Mouse (Mus musculus) heart, embryonic 10.5 days (tissue): Measurements from ENCODE around the gene Fam43b. TPM values are rescaled to one million over a fixed set of nuclear protein-coding genes. Genes with fewer than 3 reads are reported as not detected.

Experiments
- DNase-seq: peaks from one replicate; pipeline ENCODE4 v3.0.0-alpha.2; 2017; ENCODE audit warnings: low spot score
- H3K27ac ChIP-seq: fragments of 300-500 bp; sonication (generic); 2 replicates; pipeline ENCODE4 v1.5.1; 2016; ENCODE audit warnings: mild to moderate bottlenecking
- H3K27me3 ChIP-seq: fragments of 300-500 bp; sonication (generic); 2 replicates; pipeline ENCODE4 v1.6.1; 2016; ENCODE audit warnings: mild to moderate bottlenecking; ENCODE audit not compliant: poor library complexity, insufficient read depth, severe bottlenecking
- H3K36me3 ChIP-seq: fragments of 300-500 bp; sonication (generic); 2 replicates; pipeline ENCODE4 v1.6.1; 2016; ENCODE audit warnings: mild to moderate bottlenecking, moderate library complexity
- H3K4me1 ChIP-seq: fragments of 300-500 bp; sonication (generic); 2 replicates; pipeline ENCODE4 v1.6.1; 2016; ENCODE audit warnings: mild to moderate bottlenecking
- H3K4me3 ChIP-seq: fragments of 300-500 bp; sonication (generic); 2 replicates; pipeline ENCODE4 v1.5.1; 2016; ENCODE audit warnings: mild to moderate bottlenecking, moderate library complexity
- H3K9me3 ChIP-seq: fragments of 300-500 bp; sonication (generic); 2 replicates; pipeline ENCODE4 v1.6.1; 2016; ENCODE audit warnings: mild to moderate bottlenecking, moderate library complexity
- WGBS: fragments of 180-500 bp; shearing (Covaris S2); methylation state at CpG from one replicate; pipeline ENCODE4 v1.1.7; 2016; 5-methylcytosine and 5-hydroxymethylcytosine counted together
- polyA plus RNA-seq: library from polyadenylated mRNA; unstranded; fragments of >200 nt; fragmentation: Nextera tagmentation; extraction: Ambion mirVana; gene quantifications from 2 replicates; pipeline ENCODE4 v1.2.1, GENCODE M21; 2016

Fam43b gene
- polyA plus RNA-seq, 1 experiment from 2014 or later = 0.16 TPM

- DNase-seq = no peak
- 74% methylated on average over 8 of the region's 8 CpGs for WGBS
- Histone ChIP-seq H3K4me3 (no peak overlapping the region), H3K9me3 (no peaks in the 10 kb centered on the region), H3K4me1 (no peaks in the 10 kb centered on the region), H3K36me3 (no peaks in the 10 kb centered on the region), H3K27me3 (peaks cover 6% of the 10 kb centered on the region), H3K27ac (no peak overlapping the region)
Measured at GRCm38 (mm10) chr4:138356141-138356540, 40.2 kb downstream of the Fam43b start.

GRCm38 (mm10) chr4:138355496-138355895, 40.8 kb downstream of the Fam43b start:
- Histone ChIP-seq H3K4me3 (no peak overlapping the region), H3K27ac (no peak overlapping the region), H3K36me3 (no peaks in the 10 kb centered on the region), H3K9me3 (no peaks in the 10 kb centered on the region), H3K27me3 (peaks cover under 1% of the 10 kb centered on the region), H3K4me1 (no peaks in the 10 kb centered on the region)
- WGBS = 70% methylated on average over 2 of the region's 2 CpGs
- DNase-seq = no peak

- WGBS = 77% methylated on average over 10 of the region's 10 CpGs
- Histone ChIP-seq H3K4me3 (no peak overlapping the region), H3K27ac (no peak overlapping the region)
Measured at GRCm38 (mm10) chr4:138353438-138354171, 42.7 kb downstream of the Fam43b start.

GRCm38 (mm10) chr4:138352692-138353091, 43.6 kb downstream of the Fam43b start:
- Histone ChIP-seq H3K9me3 (no peaks in the 10 kb centered on the region), H3K36me3 (no peaks in the 10 kb centered on the region), H3K4me1 (no peaks in the 10 kb centered on the region), H3K27ac (no peak overlapping the region), H3K27me3 (peaks cover 9% of the 10 kb centered on the region; the same call in 1 of the 2 replicates), H3K4me3 (no peak overlapping the region)
- 80% methylated on average over 6 of the region's 6 CpGs for WGBS
- DNase-seq = no peak

More at GRCm38 (mm10) chr4:138353438-138354171, 42.7 kb downstream of the Fam43b start:
- Histone ChIP-seq H3K36me3 (no peaks in the 10 kb centered on the region), H3K4me1 (no peaks in the 10 kb centered on the region), H3K9me3 (no peaks in the 10 kb centered on the region), H3K27me3 (peaks cover under 1% of the 10 kb centered on the region; the same call in 1 of the 2 replicates)
- no peak for DNase-seq

DNA sequence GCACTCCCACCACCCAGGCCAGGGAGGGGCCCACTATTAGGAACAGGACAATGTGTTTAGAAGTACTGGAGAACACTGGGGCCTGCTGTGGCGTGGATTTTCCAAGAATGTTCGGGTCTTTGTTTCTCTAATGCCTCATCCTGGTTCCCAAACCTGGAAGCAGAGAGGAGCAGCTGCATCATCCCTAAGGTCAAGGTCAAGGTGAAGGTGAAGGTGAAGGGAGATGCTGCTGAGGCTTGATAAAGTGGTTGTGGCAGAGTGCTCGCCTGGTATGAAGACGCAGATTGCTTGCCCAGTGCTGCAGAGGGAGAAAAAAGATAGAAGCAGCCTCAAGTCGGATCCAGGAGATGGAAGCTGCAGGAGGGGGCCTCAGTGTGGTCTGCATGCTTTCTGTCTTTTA, 44.5 kb downstream of the Fam43b start:
- DNase-seq = no peak

DNA sequence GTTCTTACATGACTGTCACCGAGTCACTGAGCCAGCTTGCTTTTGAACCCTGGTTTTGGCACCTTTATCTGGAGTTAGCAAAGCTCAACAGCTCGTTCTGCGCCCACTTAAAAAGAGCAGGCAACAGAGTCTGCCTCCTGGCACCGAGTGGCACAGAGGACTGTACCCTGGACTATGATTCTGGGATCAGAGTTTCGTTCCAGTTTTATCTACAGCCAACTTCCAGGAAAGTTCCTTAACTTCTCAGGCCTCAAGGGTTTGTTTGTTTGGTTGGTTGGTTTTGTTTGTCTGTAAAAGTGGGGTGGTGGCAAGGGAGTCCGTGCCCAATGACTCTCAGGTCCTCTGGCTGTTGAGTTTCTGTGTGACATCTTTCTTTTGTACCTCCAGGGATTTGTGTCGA, 47.6 kb downstream of the Fam43b start:
- peaks cover 1% of the 10 kb centered on the region for H3K4me1 ChIP-seq
- no peaks in the 10 kb centered on the region for H3K9me3 ChIP-seq
- 70% methylated on average over 7 of the region's 7 CpGs for WGBS
- DNase-seq = no peak
- H3K27ac ChIP-seq = no peak overlapping the region
- no peaks in the 10 kb centered on the region for H3K36me3 ChIP-seq
- no peak overlapping the region for H3K4me3 ChIP-seq
- peaks cover 9% of the 10 kb centered on the region; the same call in 1 of the 2 replicates for H3K27me3 ChIP-seq

More for the DNA sequence above, 44.5 kb downstream of the Fam43b start:
- Histone ChIP-seq H3K27ac (no peak overlapping the region), H3K4me1 (no peaks in the 10 kb centered on the region), H3K9me3 (no peaks in the 10 kb centered on the region), H3K36me3 (no peaks in the 10 kb centered on the region), H3K4me3 (no peak overlapping the region), H3K27me3 (peaks cover 9% of the 10 kb centered on the region; the same call in 1 of the 2 replicates)
- WGBS = 78% methylated on average over 5 of the region's 5 CpGs

GRCm38 (mm10) chr4:138347280-138347679, 49.0 kb downstream of the Fam43b start:
- no peaks in the 10 kb centered on the region for H3K9me3 ChIP-seq
- no peaks in the 10 kb centered on the region for H3K36me3 ChIP-seq
- H3K4me1 ChIP-seq = peaks cover 13% of the 10 kb centered on the region
- peaks cover 9% of the 10 kb centered on the region; the same call in 1 of the 2 replicates for H3K27me3 ChIP-seq
- no peak overlapping the region for H3K4me3 ChIP-seq
- DNase-seq = no peak
- no peak overlapping the region for H3K27ac ChIP-seq
- 83% methylated on average over 1 of the region's 1 CpGs for WGBS

DNA sequence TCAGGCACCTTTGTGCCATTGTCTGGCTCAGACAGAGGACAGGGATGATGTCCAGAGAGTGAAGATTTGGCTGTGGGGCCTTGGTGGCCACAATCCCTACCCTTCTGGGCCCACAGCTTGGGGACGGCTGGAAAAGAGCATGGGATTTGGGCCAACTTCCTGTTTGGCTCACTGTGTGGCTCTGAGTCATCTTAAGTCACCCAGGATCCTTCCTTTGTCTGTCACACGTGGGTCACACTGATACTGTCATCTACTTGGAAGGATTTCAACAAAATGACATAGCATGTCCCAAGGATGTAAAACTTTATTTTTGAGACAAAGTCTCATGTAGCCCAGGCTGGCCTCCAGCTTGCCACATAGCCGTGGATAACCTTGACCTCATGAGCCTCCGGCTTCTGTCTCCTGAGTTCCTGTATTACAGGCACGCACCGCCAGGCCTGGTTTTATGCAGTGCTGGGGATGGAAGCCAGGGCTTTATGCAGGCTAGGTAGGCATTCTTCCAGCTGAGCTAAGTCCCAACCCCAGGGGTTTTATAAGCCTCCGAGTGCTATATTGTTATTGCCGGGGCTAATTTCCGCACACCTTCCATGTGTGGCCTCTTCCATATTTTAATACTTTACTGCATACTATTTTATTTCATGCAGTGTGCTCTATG, 51.3 kb downstream of the Fam43b start:
- no peaks in the 10 kb centered on the region for H3K36me3 ChIP-seq
- peaks cover 9% of the 10 kb centered on the region; the same call in 1 of the 2 replicates for H3K27me3 ChIP-seq
- H3K27ac ChIP-seq = no peak overlapping the region
- H3K4me3 ChIP-seq = no peak overlapping the region
- DNase-seq = no peak
- H3K4me1 ChIP-seq = peaks cover 17% of the 10 kb centered on the region
- H3K9me3 ChIP-seq = no peaks in the 10 kb centered on the region
- WGBS = 78% methylated on average over 9 of the region's 9 CpGs

Other genes starting within 250 kb of the Fam43b start
- gene Hp1bp3, start 180.2 kb downstream of the Fam43b start, polyA plus RNA-seq = 90.6 and 104 TPM in 2 replicates
- gene Sh2d5, start 146.1 kb downstream of the Fam43b start, polyA plus RNA-seq = 0.65 and 0.89 TPM in 2 replicates
- gene Kif17, start 146.1 kb downstream of the Fam43b start, polyA plus RNA-seq = 0.60 and 0.64 TPM in 2 replicates
- gene Ddost, start 91.8 kb downstream of the Fam43b start, polyA plus RNA-seq = 340 and 349 TPM in 2 replicates
- gene Pink1, start 70.2 kb downstream of the Fam43b start, polyA plus RNA-seq = 27.8 and 42.2 TPM in 2 replicates
- gene Cda, start 28.5 kb downstream of the Fam43b start, polyA plus RNA-seq = 4.5 and 5.2 TPM in 2 replicates
- 22.2 and 24.9 TPM in 2 replicates for gene Mul1, start 38.1 kb upstream of the Fam43b start, polyA plus RNA-seq
- gene Camk2n1, start 57.8 kb upstream of the Fam43b start, polyA plus RNA-seq = 0.38 and 0.70 TPM in 2 replicates
- 0.01 and 0.14 TPM in 2 replicates for gene Vwa5b1, start 239.4 kb upstream of the Fam43b start, polyA plus RNA-seq